Comparison of ENCODE assay signal across 8 mouse cellular contexts in the genomic region with DNA sequence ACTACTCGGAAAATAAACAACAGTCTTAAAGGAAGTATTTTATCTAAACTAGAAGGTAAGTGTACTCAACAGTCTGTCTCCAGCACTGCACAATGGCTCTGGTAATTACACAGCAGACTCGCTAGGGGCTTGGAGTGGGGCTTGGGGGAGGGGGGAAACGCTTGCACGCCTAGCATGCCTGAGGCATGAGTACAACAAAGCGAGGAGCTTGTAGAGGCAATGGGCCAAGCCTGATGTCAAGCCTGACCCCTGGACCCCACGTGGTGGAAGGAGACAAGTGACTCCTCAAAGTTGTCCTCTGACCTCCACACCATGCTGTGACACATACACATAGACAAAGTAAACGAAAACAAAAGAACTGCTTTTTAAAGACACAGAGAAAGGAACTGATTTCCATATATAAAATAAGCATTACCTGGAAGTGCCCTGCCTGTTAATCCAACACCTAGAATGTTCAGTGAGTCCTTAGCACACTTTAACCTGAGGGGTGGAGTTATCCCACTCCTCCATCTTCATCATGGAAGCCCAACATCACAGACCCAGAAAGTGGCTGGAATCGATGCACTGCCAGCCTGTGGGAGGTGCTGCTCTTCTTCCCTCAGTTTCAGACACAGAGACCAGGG. TPM values are rescaled to one million over a fixed set of nuclear protein-coding genes. Genes with fewer than 3 reads are reported as not detected.
DNase-seq lines count a peak whose midpoint lies in the region; ATAC-seq lines count a peak whose summit lies in the region.
"Had no signal": no experiment of that assay in that cellular context is flagged by ENCODE, and none has a peak within 500 bp of the region (broad histone marks: within the 10 kb centered on the region; RNA-seq: fewer than 3 reads in every experiment).

No protein-coding gene starts in this region.

- 27% methylated on average over 8 of the region's 8 CpGs for WGBS in embryonic facial prominence, embryonic 15.5 days
- 31% methylated on average over 8 of the region's 8 CpGs for WGBS in kidney, embryonic 16.5 days
- 25% methylated on average over 8 of the region's 8 CpGs for WGBS in midbrain, embryonic 11.5 days

- DNase-seq in WW6 (ENCODE audit: low read depth, low spot score): peak; percentile 62
- no peak for DNase-seq in midbrain, embryonic 11.5 days (ENCODE audit: low spot score, missing footprints)
- DNase-seq in ovary, postnatal 10 days (ENCODE audit: low spot score): no peak
- DNase-seq in cerebellum, postnatal 14 days: no peak

- H3K36me3 ChIP-seq in embryonic facial prominence, embryonic 15.5 days: no peaks in the 10 kb centered on the region
- no peaks in the 10 kb centered on the region for H3K36me3 ChIP-seq in kidney, embryonic 16.5 days (ENCODE audit: insufficient read depth, low read length)
- H3K36me3 ChIP-seq in midbrain, embryonic 11.5 days (ENCODE audit: control insufficient read depth, insufficient read depth, low read length): no peaks in the 10 kb centered on the region
- H3K36me3 ChIP-seq: embryonic facial prominence, embryonic 13.5 days had no signal

- no peak overlapping the region for H3K27ac ChIP-seq in embryonic facial prominence, embryonic 15.5 days (replicated peaks)
- H3K27ac ChIP-seq in kidney, embryonic 16.5 days (ENCODE audit: low read length): no peak overlapping the region
- no peak overlapping the region for H3K27ac ChIP-seq in midbrain, embryonic 11.5 days (ENCODE audit: low read depth, low read length)

- H3K9ac ChIP-seq in embryonic facial prominence, embryonic 15.5 days: no peak overlapping the region
- H3K9ac ChIP-seq in kidney, embryonic 16.5 days (replicated peaks; ENCODE audit: low read length): no peak overlapping the region
- no peak overlapping the region for H3K9ac ChIP-seq in midbrain, embryonic 11.5 days (ENCODE audit: low read length)
- H3K9ac ChIP-seq: embryonic facial prominence, embryonic 13.5 days had no signal

- 0 out of 2 replicates have a peak, but pooled peaks have one; percentile 41 for ATAC-seq in embryonic facial prominence, embryonic 15.5 days (ENCODE audit: insufficient number of reproducible peaks, low FRiP score, low TSS enrichment, low read depth)
- peak; percentile 73 for ATAC-seq in kidney, embryonic 16.5 days (ENCODE audit: low FRiP score, low TSS enrichment)
- peak; percentile 77 for ATAC-seq in midbrain, embryonic 11.5 days (ENCODE audit: low FRiP score)
- ATAC-seq in cerebellum, adult (ENCODE audit: insufficient number of reproducible peaks, low FRiP score, low TSS enrichment): no peak

- H3K4me3 ChIP-seq in embryonic facial prominence, embryonic 15.5 days (replicated peaks): no peak overlapping the region
- H3K4me3 ChIP-seq in kidney, embryonic 16.5 days (ENCODE audit: low read length): no peak overlapping the region
- H3K4me3 ChIP-seq in midbrain, embryonic 11.5 days (ENCODE audit: low read depth, low read length): no peak overlapping the region
- H3K4me3 ChIP-seq: embryonic facial prominence, embryonic 13.5 days had no signal

- no peaks in the 10 kb centered on the region for H3K9me3 ChIP-seq in embryonic facial prominence, embryonic 15.5 days (replicated peaks)
- no peaks in the 10 kb centered on the region for H3K9me3 ChIP-seq in kidney, embryonic 16.5 days (ENCODE audit: low read length)
- no peaks in the 10 kb centered on the region for H3K9me3 ChIP-seq in midbrain, embryonic 11.5 days (ENCODE audit: control insufficient read depth, low read length)
- H3K9me3 ChIP-seq: embryonic facial prominence, embryonic 13.5 days had no signal

- no peak overlapping the region for H3K4me2 ChIP-seq in embryonic facial prominence, embryonic 15.5 days (replicated peaks)
- no peak overlapping the region for H3K4me2 ChIP-seq in kidney, embryonic 16.5 days (replicated peaks; ENCODE audit: low read depth, low read length)
- no peak overlapping the region for H3K4me2 ChIP-seq in midbrain, embryonic 11.5 days
- H3K4me2 ChIP-seq: embryonic facial prominence, embryonic 13.5 days had no signal

- H3K27me3 ChIP-seq in embryonic facial prominence, embryonic 15.5 days: no peaks in the 10 kb centered on the region
- H3K27me3 ChIP-seq in kidney, embryonic 16.5 days (ENCODE audit: insufficient read depth, low read length): no peaks in the 10 kb centered on the region
- H3K27me3 ChIP-seq in midbrain, embryonic 11.5 days (ENCODE audit: control insufficient read depth, insufficient read depth, low read length): no peaks in the 10 kb centered on the region
- H3K27me3 ChIP-seq: embryonic facial prominence, embryonic 13.5 days had no signal

- peaks cover 54% of the 10 kb centered on the region for H3K4me1 ChIP-seq in embryonic facial prominence, embryonic 15.5 days
- H3K4me1 ChIP-seq in kidney, embryonic 16.5 days (ENCODE audit: insufficient read depth, low read length): peaks cover 37% of the 10 kb centered on the region
- peaks cover 39% of the 10 kb centered on the region for H3K4me1 ChIP-seq in midbrain, embryonic 11.5 days (ENCODE audit: control insufficient read depth, insufficient read depth, low read length)

RNA-seq across cellular contexts. Expression of gene Tmem131l, which starts 45.6 kb away (rescaled TPM):
- 56.8 and 60.5 TPM in 2 replicates for polyA plus RNA-seq in embryonic facial prominence, embryonic 15.5 days (2015; fragmentation: Nextera tagmentation; extraction: Ambion mirVana)
- 33.5 and 35.1 TPM in 2 replicates for polyA plus RNA-seq in kidney, embryonic 16.5 days (2015; fragmentation: Nextera tagmentation; extraction: Ambion mirVana)
- 67.1 and 76.3 TPM in 2 replicates for polyA plus RNA-seq in midbrain, embryonic 11.5 days (2014; fragmentation: Nextera tagmentation; extraction: Ambion mirVana)
